Comparison of ENCODE assay signal across 9 mouse cellular contexts in genomic region chr2:90950582-90951194, GRCm38 (mm10). TPM values are rescaled to one million over a fixed set of nuclear protein-coding genes. Genes with fewer than 3 reads are reported as not detected.
A peak's percentile ranks its signal among the peaks of the same experiment; 100 is the strongest.
DNase-seq lines count a peak whose midpoint lies in the region; ATAC-seq and TF ChIP-seq lines count a peak whose summit lies in the region.
"Had no signal": no experiment of that assay in that cellular context is flagged by ENCODE, and none has a peak within 500 bp of the region (broad histone marks: within the 10 kb centered on the region; RNA-seq: fewer than 3 reads in every experiment).

No protein-coding gene starts in this region.

- no peak for TF ChIP-seq POLR2A in lung, adult 2 months (IDR thresholded peaks at IDR 0.05; ENCODE audit: borderline replicate concordance, extremely low read depth, low read depth, low read length)

- H3K4me2 ChIP-seq in forebrain, embryonic 13.5 days = no peak overlapping the region
- H3K4me2 ChIP-seq in forebrain, embryonic 11.5 days (ENCODE audit: low read depth, low read length, severe bottlenecking) = no peak overlapping the region
- no peak overlapping the region for H3K4me2 ChIP-seq in liver, embryonic 11.5 days
- H3K4me2 ChIP-seq in hindbrain, embryonic 16.5 days (ENCODE audit: low read length) = no peak overlapping the region
- H3K4me2 ChIP-seq: embryonic facial prominence, embryonic 13.5 days had no signal

- H3K27ac ChIP-seq in forebrain, embryonic 13.5 days = no peak overlapping the region
- no peak overlapping the region for H3K27ac ChIP-seq in forebrain, embryonic 11.5 days (ENCODE audit: low read depth, low read length)
- no peak overlapping the region for H3K27ac ChIP-seq in liver, embryonic 11.5 days (ENCODE audit: low read depth, low read length)
- no peak overlapping the region for H3K27ac ChIP-seq in hindbrain, embryonic 16.5 days (ENCODE audit: low read depth, low read length)
- H3K27ac ChIP-seq: embryonic facial prominence, embryonic 13.5 days had no signal

- H3K4me3 ChIP-seq in forebrain, embryonic 13.5 days = no peak overlapping the region
- no peak overlapping the region for H3K4me3 ChIP-seq in forebrain, embryonic 11.5 days (ENCODE audit: low read depth, low read length)
- no peak overlapping the region for H3K4me3 ChIP-seq in liver, embryonic 11.5 days (ENCODE audit: low read depth, low read length)
- H3K4me3 ChIP-seq in hindbrain, embryonic 16.5 days (ENCODE audit: low read length) = no peak overlapping the region
- H3K4me3 ChIP-seq in lung, adult 2 months (replicated peaks; ENCODE audit: extremely low read depth, low read depth, low read length) = no peak overlapping the region
- H3K4me3 ChIP-seq: embryonic facial prominence, embryonic 13.5 days had no signal

- H3K9me3 ChIP-seq in forebrain, embryonic 13.5 days (replicated peaks) = no peaks in the 10 kb centered on the region
- no peaks in the 10 kb centered on the region for H3K9me3 ChIP-seq in forebrain, embryonic 11.5 days (ENCODE audit: control insufficient read depth, low read length)
- H3K9me3 ChIP-seq in liver, embryonic 11.5 days (ENCODE audit: control insufficient read depth, low read length) = no peaks in the 10 kb centered on the region
- no peaks in the 10 kb centered on the region for H3K9me3 ChIP-seq in hindbrain, embryonic 16.5 days (ENCODE audit: control insufficient read depth, low read length)
- H3K9me3 ChIP-seq: embryonic facial prominence, embryonic 13.5 days had no signal

- H3K36me3 ChIP-seq in forebrain, embryonic 13.5 days (ENCODE audit: poor library complexity, severe bottlenecking) = peaks cover 13% of the 10 kb centered on the region; the same call in 1 of the 2 replicates
- H3K36me3 ChIP-seq in forebrain, embryonic 11.5 days (ENCODE audit: control insufficient read depth, insufficient read depth, low read length) = no peaks in the 10 kb centered on the region
- H3K36me3 ChIP-seq in liver, embryonic 11.5 days (ENCODE audit: control insufficient read depth, insufficient read depth, low read length) = peaks cover 3% of the 10 kb centered on the region; the same call in 1 of the 2 replicates
- no peaks in the 10 kb centered on the region for H3K36me3 ChIP-seq in hindbrain, embryonic 16.5 days (ENCODE audit: control insufficient read depth, insufficient read depth, low read length)

- TF ChIP-seq CTCF in lung, adult 2 months (IDR thresholded peaks at IDR 0.05; ENCODE audit: insufficient read depth, low read length) = no peak

- peak; percentile 19; the same call in 1 of the 2 replicates for ATAC-seq in forebrain, embryonic 13.5 days
- no peak for ATAC-seq in forebrain, embryonic 11.5 days (replicated peaks; ENCODE audit: low FRiP score)
- ATAC-seq in liver, embryonic 11.5 days (replicated peaks; ENCODE audit: low FRiP score) = peak; percentile 51
- peak; percentile 48 for ATAC-seq in hindbrain, embryonic 16.5 days
- 0 out of 2 replicates have a peak, but pooled peaks have one; percentile 6 for ATAC-seq in neutrophil, adult 5-6 weeks (ENCODE audit: extremely low read depth, insufficient number of reproducible peaks, low FRiP score, poor library complexity, severe bottlenecking)

- no peaks in the 10 kb centered on the region for H3K27me3 ChIP-seq in forebrain, embryonic 13.5 days
- no peaks in the 10 kb centered on the region for H3K27me3 ChIP-seq in forebrain, embryonic 11.5 days (ENCODE audit: control insufficient read depth, insufficient read depth, low read length)
- H3K27me3 ChIP-seq in liver, embryonic 11.5 days (replicated peaks; ENCODE audit: control insufficient read depth, insufficient read depth, low read length) = no peaks in the 10 kb centered on the region
- H3K27me3 ChIP-seq in hindbrain, embryonic 16.5 days (replicated peaks; ENCODE audit: control insufficient read depth, insufficient read depth, low read length) = no peaks in the 10 kb centered on the region
- H3K27me3 ChIP-seq: embryonic facial prominence, embryonic 13.5 days had no signal

- DNase-seq in forebrain, embryonic 11.5 days (ENCODE audit: low spot score) = no peak
- no peak for DNase-seq in liver, embryonic 11.5 days (ENCODE audit: low spot score)
- DNase-seq in liver = no peak
- no peak for DNase-seq in layer of hippocampus, adult 9-10 months (ENCODE audit: low spot score)
- no peak for DNase-seq in lung, adult 2 months

- peaks cover 19% of the 10 kb centered on the region for H3K4me1 ChIP-seq in forebrain, embryonic 13.5 days
- H3K4me1 ChIP-seq in forebrain, embryonic 11.5 days (replicated peaks; ENCODE audit: control insufficient read depth, insufficient read depth, low read length) = no peaks in the 10 kb centered on the region
- peaks cover 16% of the 10 kb centered on the region for H3K4me1 ChIP-seq in liver, embryonic 11.5 days (replicated peaks; ENCODE audit: control insufficient read depth, insufficient read depth, low read length)
- no peaks in the 10 kb centered on the region; the same call in 1 of the 2 replicates for H3K4me1 ChIP-seq in hindbrain, embryonic 16.5 days (ENCODE audit: control insufficient read depth, insufficient read depth, low read depth, low read length)
- peaks cover 2% of the 10 kb centered on the region; the same call in 1 of the 2 replicates for H3K4me1 ChIP-seq in lung, adult 2 months (ENCODE audit: control insufficient read depth, insufficient read depth, low read length)
- H3K4me1 ChIP-seq: embryonic facial prominence, embryonic 13.5 days had no signal

- no peak overlapping the region for H3K9ac ChIP-seq in forebrain, embryonic 13.5 days
- no peak overlapping the region for H3K9ac ChIP-seq in forebrain, embryonic 11.5 days (ENCODE audit: low read length)
- peak overlapping the region; percentile 0; the same call in 1 of the 2 replicates for H3K9ac ChIP-seq in liver, embryonic 11.5 days (ENCODE audit: low read depth, low read length)
- no peak overlapping the region for H3K9ac ChIP-seq in hindbrain, embryonic 16.5 days (ENCODE audit: low read depth, low read length)
- H3K9ac ChIP-seq: embryonic facial prominence, embryonic 13.5 days had no signal

RNA-seq across cellular contexts. Expression of gene Celf1, which starts 10.5 kb away (rescaled TPM):
- polyA plus RNA-seq in forebrain, embryonic 13.5 days (2015; fragmentation: Nextera tagmentation; extraction: Ambion mirVana) = 132 and 138 TPM in 2 replicates
- polyA plus RNA-seq in forebrain, embryonic 11.5 days (2014; fragmentation: Nextera tagmentation; extraction: Ambion mirVana) = 119 TPM in 2 replicates
- 78.1 and 90.5 TPM in 2 replicates for polyA plus RNA-seq in liver, embryonic 11.5 days (2014; fragmentation: Nextera tagmentation; extraction: Ambion mirVana)
- 81.9 and 95.3 TPM in 2 replicates for polyA plus RNA-seq in hindbrain, embryonic 16.5 days (2015; fragmentation: Nextera tagmentation; extraction: Ambion mirVana)
- 41.1 and 53.0 TPM in 2 replicates for total RNA-seq in neutrophil, adult 5-6 weeks (2017)
- polyA plus RNA-seq in lung, adult 2 months (2012; rRNA removed) = 31.1 and 36.2 TPM in 2 replicates

RNA-seq across cellular contexts. Expression of gene Ndufs3, which starts 46.1 kb away (rescaled TPM):
- 219 and 222 TPM in 2 replicates for polyA plus RNA-seq in forebrain, embryonic 13.5 days (2015; fragmentation: Nextera tagmentation; extraction: Ambion mirVana)
- polyA plus RNA-seq in forebrain, embryonic 11.5 days (2014; fragmentation: Nextera tagmentation; extraction: Ambion mirVana) = 190 and 204 TPM in 2 replicates
- 223 and 236 TPM in 2 replicates for polyA plus RNA-seq in liver, embryonic 11.5 days (2014; fragmentation: Nextera tagmentation; extraction: Ambion mirVana)
- 221 and 244 TPM in 2 replicates for polyA plus RNA-seq in hindbrain, embryonic 16.5 days (2015; fragmentation: Nextera tagmentation; extraction: Ambion mirVana)
- 66.7 and 76.9 TPM in 2 replicates for total RNA-seq in neutrophil, adult 5-6 weeks (2017)
- polyA plus RNA-seq in lung, adult 2 months (2012; rRNA removed) = 70.9 and 115 TPM in 2 replicates

RNA-seq across cellular contexts. Expression of gene Kbtbd4, which starts 46.1 kb away (rescaled TPM):
- 59.2 and 67.6 TPM in 2 replicates for polyA plus RNA-seq in forebrain, embryonic 13.5 days (2015; fragmentation: Nextera tagmentation; extraction: Ambion mirVana)
- polyA plus RNA-seq in forebrain, embryonic 11.5 days (2014; fragmentation: Nextera tagmentation; extraction: Ambion mirVana) = 48.0 and 56.0 TPM in 2 replicates
- 32.6 and 34.4 TPM in 2 replicates for polyA plus RNA-seq in liver, embryonic 11.5 days (2014; fragmentation: Nextera tagmentation; extraction: Ambion mirVana)
- polyA plus RNA-seq in hindbrain, embryonic 16.5 days (2015; fragmentation: Nextera tagmentation; extraction: Ambion mirVana) = 56.7 and 61.4 TPM in 2 replicates
- 16.3 and 16.5 TPM in 2 replicates for total RNA-seq in neutrophil, adult 5-6 weeks (2017)
- polyA plus RNA-seq in lung, adult 2 months (2012; rRNA removed) = 10.4 and 15.6 TPM in 2 replicates
